23 mouse cellular contexts compared by ENCODE assay signal in the genomic region with DNA sequence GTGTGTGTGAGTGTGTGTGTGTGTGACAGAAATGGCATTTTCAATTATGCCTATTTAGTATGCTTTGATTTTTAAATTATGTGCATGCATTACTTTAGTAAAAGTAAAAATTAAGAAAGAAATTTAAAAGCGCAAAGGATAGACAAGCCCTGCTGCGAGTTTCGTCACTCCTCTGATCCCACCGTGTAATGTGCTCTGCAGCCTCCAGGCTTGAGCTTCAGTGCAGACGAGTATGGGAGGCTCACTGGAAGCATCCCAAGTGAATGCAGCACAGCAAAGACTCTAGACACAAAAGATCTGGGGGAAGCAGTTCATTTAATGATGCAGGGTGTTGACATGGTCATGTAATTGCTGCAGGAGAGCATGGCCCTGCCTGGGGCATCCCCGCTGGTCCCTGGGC.
"Had no signal": no experiment of that assay in that cellular context is flagged by ENCODE, and none has a peak within 500 bp of the region (broad histone marks: within the 10 kb centered on the region; RNA-seq: fewer than 3 reads in every experiment).

No protein-coding gene starts in this region.

- DNase-seq: kidney, adult 18-20 months; kidney, adult 9 months; kidney, postnatal 14 days; kidney, postnatal 4 days; layer of hippocampus, adult 9-11 months; layer of hippocampus, postnatal 36 days; liver; lung, adult 18-20 months; retina, postnatal 1 day; right cerebral cortex, postnatal 25 days; thymus, adult 2 months; thymus, postnatal 14 days; thymus, postnatal 4 days had no signal

- ATAC-seq: intestine, embryonic 16.5 days; liver, embryonic 12.5 days; lung, postnatal 0 days had no signal

- H3K4me2 ChIP-seq: limb, embryonic 13.5 days; liver, embryonic 12.5 days; liver, embryonic 15.5 days; neural tube, embryonic 13.5 days had no signal

- H3K36me3 ChIP-seq: liver, embryonic 12.5 days; liver, embryonic 15.5 days had no signal

- H3K4me1 ChIP-seq: liver, embryonic 12.5 days; liver, embryonic 15.5 days had no signal

- H3K9me3 ChIP-seq: limb, embryonic 10.5 days; liver, embryonic 15.5 days had no signal

- H3K27ac ChIP-seq: limb, embryonic 10.5 days; limb, embryonic 13.5 days; liver, embryonic 12.5 days; liver, embryonic 15.5 days; macrophage; neural tube, embryonic 13.5 days; stomach, postnatal 0 days had no signal

- H3K4me3 ChIP-seq: limb, embryonic 10.5 days; limb, embryonic 13.5 days; liver, embryonic 12.5 days; liver, embryonic 15.5 days; myocyte; neural tube, embryonic 13.5 days had no signal

- H3K27me3 ChIP-seq: limb, embryonic 13.5 days; liver, embryonic 12.5 days; liver, embryonic 15.5 days; neural tube, embryonic 13.5 days had no signal

- H3K9ac ChIP-seq: limb, embryonic 13.5 days; liver, embryonic 12.5 days; liver, embryonic 15.5 days; neural tube, embryonic 13.5 days had no signal
